Mouse (Mus musculus) lung, adult 2 months (tissue): ENCODE data around the gene Gm37240.

Source experiments
- CTCF ChIP-seq: fragments of 200-500 bp; IDR thresholded peaks from 2 replicates; pipeline ENCODE4 v1.5.1; 2011; ENCODE audit warnings: mild to moderate bottlenecking, low read length, control low read depth; ENCODE audit not compliant: insufficient read depth
- POLR2A ChIP-seq: fragments of 200-500 bp; IDR thresholded peaks from 2 replicates; pipeline ENCODE4 v1.6.1; 2011; ENCODE audit warnings: low read depth, mild to moderate bottlenecking, control low read depth, low read length, borderline replicate concordance; ENCODE audit errors: extremely low read depth

GRCm38 (mm10) chr3:85827815-85828214, 59.5 kb downstream of the Gm37240 start:
- TF ChIP-seq POLR2A (no peak), CTCF (no peak)
